Mouse (Mus musculus) midbrain, embryonic 15.5 days (tissue): ENCODE measurements around the gene Stk32c. TPM values are rescaled to one million over a fixed set of nuclear protein-coding genes. Genes with fewer than 3 reads are reported as not detected.

Experiments used
- ATAC-seq: fragments of 200-750 bp; cut with Nextera tagmentation; replicated peaks from 2 replicates; pipeline ENCODE4 v1.8.0; 2017; ENCODE audit warnings: moderate TSS enrichment
- H3K27ac ChIP-seq: fragments of 300-500 bp; sonication (generic); 2 replicates; pipeline ENCODE4 v1.5.1; 2015; ENCODE audit warnings: mild to moderate bottlenecking, inconsistent platforms
- H3K27me3 ChIP-seq: fragments of 300-500 bp; sonication (generic); replicated peaks from 2 replicates; pipeline ENCODE4 v1.6.1; 2015; ENCODE audit warnings: inconsistent platforms
- H3K36me3 ChIP-seq: fragments of 300-500 bp; sonication (generic); replicated peaks from 2 replicates; pipeline ENCODE4 v1.6.1; 2015; ENCODE audit warnings: inconsistent platforms
- H3K4me1 ChIP-seq: fragments of 300-500 bp; sonication (generic); 2 replicates; pipeline ENCODE4 v1.6.1; 2015; ENCODE audit warnings: inconsistent platforms
- H3K4me2 ChIP-seq: fragments of 300-500 bp; sonication (generic); 2 replicates; pipeline ENCODE4 v1.6.1; 2015; ENCODE audit warnings: inconsistent platforms, mild to moderate bottlenecking, moderate library complexity
- H3K4me3 ChIP-seq: fragments of 300-500 bp; sonication (generic); 2 replicates; pipeline ENCODE4 v1.5.1; 2015; ENCODE audit warnings: mild to moderate bottlenecking, inconsistent platforms
- H3K9ac ChIP-seq: fragments of 300-500 bp; sonication (generic); 2 replicates; pipeline ENCODE4 v1.6.1; 2015; ENCODE audit warnings: mild to moderate bottlenecking, inconsistent platforms
- H3K9me3 ChIP-seq: fragments of 300-500 bp; sonication (generic); 2 replicates; pipeline ENCODE4 v1.6.1; 2016; ENCODE audit warnings: inconsistent platforms
- WGBS: fragments of 180-500 bp; shearing (Covaris S2); methylation state at CpG from one replicate; pipeline ENCODE4 v1.1.7; 2015; ENCODE audit warnings: mixed read lengths; 5-methylcytosine and 5-hydroxymethylcytosine counted together
- polyA plus RNA-seq: library from polyadenylated mRNA; unstranded; fragments of >200 nt; fragmentation: Nextera tagmentation; extraction: Ambion mirVana; gene quantifications from 2 replicates; pipeline ENCODE4 v1.2.1, GENCODE M21; 2015

Stk32c gene
- polyA plus RNA-seq, 1 experiment from 2014 or later: 2.3 TPM

DNA sequence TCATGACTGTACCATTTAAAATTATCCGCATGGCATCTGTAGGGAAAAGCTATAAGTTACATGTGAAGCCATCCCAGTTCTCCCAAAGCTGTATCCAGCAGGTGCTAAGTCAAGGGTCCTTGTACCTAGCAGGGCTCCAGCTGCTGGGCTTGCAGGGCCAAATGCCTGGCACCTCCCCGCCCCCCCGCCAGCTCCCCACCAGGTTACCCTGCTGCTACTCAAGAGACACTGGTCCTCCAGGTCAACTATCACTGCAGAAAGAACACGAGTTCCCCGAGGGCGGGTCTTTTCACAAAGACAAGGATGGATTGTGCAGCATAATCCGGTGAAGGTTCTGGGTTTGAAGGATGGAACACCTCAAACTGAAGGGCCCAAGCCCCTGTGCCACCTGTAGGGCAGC is 25.8 kb downstream of the Stk32c start:
- Histone ChIP-seq H3K36me3 (no peaks in the 10 kb centered on the region), H3K9me3 (no peaks in the 10 kb centered on the region), H3K4me1 (peaks cover 18% of the 10 kb centered on the region), H3K4me2 (peak overlapping the region; percentile 84), H3K27ac (no peak overlapping the region), H3K27me3 (peaks cover 15% of the 10 kb centered on the region), H3K4me3 (peak overlapping the region; percentile 68), H3K9ac (peak overlapping the region; percentile 69)
- whole genome bisulfite sequencing: 41% methylated on average over 7 of the region's 7 CpGs
- ATAC-seq: peak; percentile 6; the same call in 1 of the 2 replicates

- Histone ChIP-seq H3K9ac (no peak overlapping the region), H3K9me3 (no peaks in the 10 kb centered on the region), H3K27ac (no peak overlapping the region), H3K4me1 (peaks cover 18% of the 10 kb centered on the region), H3K36me3 (no peaks in the 10 kb centered on the region), H3K27me3 (peaks cover 15% of the 10 kb centered on the region), H3K4me2 (peak overlapping the region; percentile 84; the same call in 1 of the 2 replicates), H3K4me3 (no peak overlapping the region)
- 75% methylated on average over 8 of the region's 8 CpGs for WGBS
- no peak for ATAC-seq
Measured at GRCm38 (mm10) chr7:139186436-139186835, 26.7 kb downstream of the Stk32c start.

GRCm38 (mm10) chr7:139185971-139186370 is 27.1 kb downstream of the Stk32c start:
- Histone ChIP-seq H3K4me2 (peak overlapping the region; percentile 9; the same call in 1 of the 2 replicates), H3K9ac (no peak overlapping the region)
- WGBS: 50% methylated on average over 5 of the region's 5 CpGs

DNA sequence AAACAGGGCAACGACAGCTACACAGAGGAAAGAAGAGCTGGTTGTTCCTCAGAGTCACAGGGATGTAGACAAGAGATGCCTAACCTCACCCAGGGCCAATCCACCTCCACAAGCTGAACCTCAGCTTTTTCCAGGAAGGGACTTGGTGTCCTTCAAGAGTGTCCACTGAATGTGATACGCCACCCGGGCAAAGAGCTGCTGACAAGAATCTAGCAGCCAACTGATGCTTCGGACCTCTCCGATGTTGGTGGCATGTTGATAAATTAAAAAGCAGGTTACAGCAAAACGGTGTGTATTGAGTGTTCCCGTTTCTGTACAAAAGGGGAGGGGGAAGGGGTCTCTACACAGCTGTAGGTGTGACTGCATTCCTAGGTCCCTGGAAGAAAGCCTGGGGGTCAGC is 28.3 kb downstream of the Stk32c start:
- no peak overlapping the region for H3K9ac ChIP-seq
- H3K9me3 ChIP-seq: no peaks in the 10 kb centered on the region
- no peak overlapping the region for H3K27ac ChIP-seq
- H3K27me3 ChIP-seq: peaks cover 12% of the 10 kb centered on the region
- H3K36me3 ChIP-seq: no peaks in the 10 kb centered on the region
- peaks cover 18% of the 10 kb centered on the region for H3K4me1 ChIP-seq
- ATAC-seq: no peak
- no peak overlapping the region for H3K4me2 ChIP-seq
- WGBS: 85% methylated on average over 7 of the region's 7 CpGs
- H3K4me3 ChIP-seq: no peak overlapping the region

More at GRCm38 (mm10) chr7:139185971-139186370, 27.1 kb downstream of the Stk32c start:
- peaks cover 18% of the 10 kb centered on the region for H3K4me1 ChIP-seq
- peaks cover 15% of the 10 kb centered on the region for H3K27me3 ChIP-seq
- no peaks in the 10 kb centered on the region for H3K9me3 ChIP-seq
- no peaks in the 10 kb centered on the region for H3K36me3 ChIP-seq
- ATAC-seq: no peak
- no peak overlapping the region for H3K27ac ChIP-seq
- no peak overlapping the region for H3K4me3 ChIP-seq

DNA sequence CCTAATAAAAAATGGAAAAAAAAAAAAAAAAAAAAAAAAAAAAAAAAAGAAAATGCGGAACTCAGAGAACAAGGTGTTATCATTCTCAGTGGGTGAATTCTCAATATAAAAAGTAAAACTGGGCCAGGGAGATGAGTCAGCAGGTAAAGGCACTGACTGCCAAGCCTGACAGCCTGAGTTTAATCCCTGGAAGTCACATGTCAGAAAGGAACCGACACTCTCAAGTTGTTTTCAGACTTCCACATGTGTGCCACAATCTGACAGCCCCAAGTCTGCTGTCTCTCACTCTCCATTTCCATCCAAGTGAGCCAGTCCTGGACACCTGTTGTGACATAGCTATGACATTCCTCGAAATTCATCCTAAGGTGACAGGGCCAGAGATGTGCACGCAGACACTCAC is 28.7 kb downstream of the Stk32c start:
- Histone ChIP-seq H3K4me2 (no peak overlapping the region), H3K36me3 (no peaks in the 10 kb centered on the region), H3K9ac (no peak overlapping the region), H3K27me3 (peaks cover 12% of the 10 kb centered on the region), H3K9me3 (no peaks in the 10 kb centered on the region), H3K4me3 (no peak overlapping the region), H3K4me1 (peaks cover 18% of the 10 kb centered on the region), H3K27ac (no peak overlapping the region)
- 77% methylated on average over 4 of the region's 4 CpGs for WGBS
- no peak for ATAC-seq

GRCm38 (mm10) chr7:139180058-139180457 is 33.0 kb downstream of the Stk32c start:
- Histone ChIP-seq H3K4me2 (no peak overlapping the region), H3K27ac (no peak overlapping the region), H3K9ac (no peak overlapping the region), H3K9me3 (no peaks in the 10 kb centered on the region), H3K27me3 (no peaks in the 10 kb centered on the region), H3K36me3 (no peaks in the 10 kb centered on the region), H3K4me3 (no peak overlapping the region), H3K4me1 (no peaks in the 10 kb centered on the region)
- no peak for ATAC-seq
- 92% methylated on average over 3 of the region's 3 CpGs for WGBS

DNA sequence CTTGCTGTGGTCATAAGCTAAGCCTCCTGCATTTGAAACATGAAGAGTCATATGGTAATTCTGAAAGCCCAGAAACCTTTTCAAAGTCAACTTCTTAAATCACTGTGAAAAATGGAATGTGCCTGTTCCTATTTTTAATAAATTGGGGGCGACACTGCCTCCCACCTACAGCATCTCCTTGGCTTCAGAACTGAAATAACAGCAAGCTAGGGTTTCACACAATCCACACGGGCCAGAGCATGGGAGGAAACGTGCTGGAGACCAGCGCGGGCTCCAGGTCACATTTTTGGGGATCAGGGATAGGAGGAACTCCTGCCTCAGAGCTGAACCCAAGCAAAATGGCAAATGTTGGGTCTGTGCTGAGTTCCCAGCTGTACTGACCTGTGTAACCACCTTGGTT is 33.8 kb downstream of the Stk32c start:
- no peaks in the 10 kb centered on the region for H3K27me3 ChIP-seq
- no peaks in the 10 kb centered on the region for H3K9me3 ChIP-seq
- no peak overlapping the region for H3K4me3 ChIP-seq
- H3K36me3 ChIP-seq: no peaks in the 10 kb centered on the region
- WGBS: 81% methylated on average over 5 of the region's 5 CpGs
- H3K4me2 ChIP-seq: no peak overlapping the region
- H3K27ac ChIP-seq: no peak overlapping the region
- no peak overlapping the region for H3K9ac ChIP-seq
- no peak for ATAC-seq
- H3K4me1 ChIP-seq: no peaks in the 10 kb centered on the region

GRCm38 (mm10) chr7:139169143-139169542 is 44.0 kb downstream of the Stk32c start:
- Histone ChIP-seq H3K27me3 (no peaks in the 10 kb centered on the region), H3K4me3 (no peak overlapping the region), H3K27ac (no peak overlapping the region), H3K9ac (no peak overlapping the region), H3K4me1 (no peaks in the 10 kb centered on the region), H3K36me3 (no peaks in the 10 kb centered on the region), H3K4me2 (no peak overlapping the region), H3K9me3 (0 out of 2 replicates have a peak, but pooled peaks cover 6% of the 10 kb centered on the region)
- 70% methylated on average over 4 of the region's 4 CpGs for WGBS
- no peak for ATAC-seq

DNA sequence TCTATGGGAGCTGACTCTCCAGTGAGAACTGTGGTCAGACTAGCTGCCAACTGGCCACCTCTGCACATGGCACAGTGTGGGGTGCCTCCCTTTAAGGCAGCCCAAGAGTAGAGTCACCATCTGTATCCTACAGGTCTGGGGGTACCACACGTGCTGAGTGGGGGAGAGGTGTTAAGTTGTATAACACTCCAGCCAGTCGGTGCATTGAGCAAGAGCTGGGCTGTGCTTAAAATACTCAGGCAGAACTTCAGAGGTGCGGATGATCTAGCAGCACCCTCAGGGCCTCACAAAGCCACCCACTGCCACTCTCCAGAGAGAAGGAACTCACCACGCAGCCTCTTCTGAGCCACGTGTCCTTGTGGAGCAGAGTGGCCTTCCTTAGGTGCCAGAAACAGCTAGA is 48.7 kb downstream of the Stk32c start:
- no peaks in the 10 kb centered on the region for H3K27me3 ChIP-seq
- no peak overlapping the region for H3K27ac ChIP-seq
- 80% methylated on average over 5 of the region's 5 CpGs for WGBS
- no peak overlapping the region for H3K4me3 ChIP-seq
- H3K9me3 ChIP-seq: 0 out of 2 replicates have a peak, but pooled peaks cover 6% of the 10 kb centered on the region
- H3K36me3 ChIP-seq: no peaks in the 10 kb centered on the region
- ATAC-seq: no peak
- peaks cover under 1% of the 10 kb centered on the region; the same call in 1 of the 2 replicates for H3K4me1 ChIP-seq
- H3K4me2 ChIP-seq: no peak overlapping the region
- no peak overlapping the region for H3K9ac ChIP-seq

DNA sequence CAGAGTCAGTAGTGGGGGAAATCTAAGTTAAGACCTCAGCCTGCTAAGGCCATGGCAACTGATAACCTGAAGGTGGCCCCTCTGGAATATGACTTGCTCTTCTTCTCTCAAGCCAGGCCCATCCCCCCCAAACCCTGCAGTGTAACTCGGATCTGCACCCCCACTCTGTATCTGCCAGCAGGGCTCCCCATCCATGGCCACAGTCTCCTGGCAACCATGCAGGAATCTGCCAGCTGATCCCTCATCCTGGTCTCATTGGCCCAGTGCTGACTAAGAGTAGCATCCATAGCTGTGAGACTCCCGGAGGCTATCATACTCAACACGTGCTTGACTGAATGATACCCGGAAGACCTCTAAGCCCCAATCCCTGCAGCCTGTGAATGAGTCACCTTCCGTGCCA is 54.2 kb downstream of the Stk32c start:
- peak; percentile 63 for ATAC-seq
- WGBS: 28% methylated on average over 5 of the region's 5 CpGs
- H3K4me2 ChIP-seq: no peak overlapping the region

DNA sequence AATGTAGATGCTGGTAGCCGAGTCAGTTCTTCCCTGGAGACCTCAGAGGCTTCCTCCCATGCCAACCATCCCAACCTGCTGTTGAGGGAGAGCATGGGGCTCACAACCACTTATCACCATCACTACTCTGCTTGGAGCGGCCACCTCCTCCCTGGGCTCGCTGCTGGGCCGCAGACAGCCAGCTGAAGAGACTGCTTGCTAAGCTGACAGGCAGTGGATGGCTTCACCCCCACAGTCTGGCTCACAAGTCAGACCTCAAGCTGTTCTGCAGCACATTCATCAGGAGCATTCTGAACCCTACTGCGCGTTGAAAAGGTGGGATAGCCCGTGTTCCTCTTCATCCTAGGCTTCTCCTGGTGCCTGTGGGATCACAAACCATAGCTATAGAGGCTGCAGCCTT is 54.6 kb downstream of the Stk32c start:
- Histone ChIP-seq H3K4me2 (no peak overlapping the region), H3K4me3 (no peak overlapping the region), H3K9ac (no peak overlapping the region), H3K27ac (no peak overlapping the region), H3K9me3 (no peaks in the 10 kb centered on the region), H3K27me3 (no peaks in the 10 kb centered on the region), H3K4me1 (peaks cover 15% of the 10 kb centered on the region), H3K36me3 (no peaks in the 10 kb centered on the region)
- ATAC-seq: no peak
- WGBS: 65% methylated on average over 7 of the region's 7 CpGs

More for the DNA sequence above, 54.2 kb downstream of the Stk32c start:
- no peaks in the 10 kb centered on the region for H3K27me3 ChIP-seq
- no peak overlapping the region for H3K9ac ChIP-seq
- H3K27ac ChIP-seq: no peak overlapping the region
- H3K9me3 ChIP-seq: no peaks in the 10 kb centered on the region
- no peak overlapping the region for H3K4me3 ChIP-seq
- H3K4me1 ChIP-seq: peaks cover 15% of the 10 kb centered on the region
- no peaks in the 10 kb centered on the region for H3K36me3 ChIP-seq

DNA sequence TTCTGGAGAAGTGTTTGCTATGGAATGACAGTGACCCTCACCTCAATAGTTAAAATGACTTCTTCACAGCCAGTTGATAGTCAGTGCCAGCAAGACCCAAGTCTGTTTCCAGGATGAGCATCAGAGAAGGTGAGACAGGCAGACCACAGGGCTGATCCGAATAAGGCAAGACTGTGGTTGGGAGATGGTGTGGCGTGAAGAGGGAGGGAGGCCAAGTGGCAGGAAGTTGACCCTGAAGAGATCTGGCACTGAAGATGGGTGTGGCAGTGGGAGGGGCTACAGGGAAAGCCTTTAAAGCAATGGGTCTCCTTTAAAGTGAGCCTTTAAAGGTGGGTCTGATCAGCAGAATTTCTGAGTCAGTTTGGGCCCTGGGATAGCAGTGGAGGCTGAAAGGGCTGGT is 55.6 kb downstream of the Stk32c start:
- no peak overlapping the region for H3K4me3 ChIP-seq
- no peak overlapping the region for H3K27ac ChIP-seq
- no peak for ATAC-seq
- H3K9me3 ChIP-seq: no peaks in the 10 kb centered on the region
- H3K36me3 ChIP-seq: no peaks in the 10 kb centered on the region
- no peak overlapping the region for H3K9ac ChIP-seq
- peaks cover 15% of the 10 kb centered on the region for H3K4me1 ChIP-seq
- no peak overlapping the region for H3K4me2 ChIP-seq
- 65% methylated on average over 2 of the region's 2 CpGs for WGBS
- H3K27me3 ChIP-seq: no peaks in the 10 kb centered on the region

GRCm38 (mm10) chr7:139156341-139157058 is 56.6 kb downstream of the Stk32c start:
- WGBS: 52% methylated on average over 10 of the region's 10 CpGs
- Histone ChIP-seq H3K4me1 (peaks cover 16% of the 10 kb centered on the region), H3K36me3 (no peaks in the 10 kb centered on the region), H3K27ac (no peak overlapping the region), H3K27me3 (no peaks in the 10 kb centered on the region), H3K9ac (no peak overlapping the region), H3K9me3 (no peaks in the 10 kb centered on the region), H3K4me2 (no peak overlapping the region), H3K4me3 (no peak overlapping the region)
- ATAC-seq: no peak
